Mouse (Mus musculus) heart, embryonic 16.5 days (tissue): ENCODE results near the gene Ppp1r3c. TPM values are rescaled to one million over a fixed set of nuclear protein-coding genes. Genes with fewer than 3 reads are reported as not detected.
"Not testable (repeated sequence)": the region's sequence is repeated elsewhere in the genome, so short reads cannot be mapped to it uniquely, and the experiment has no call there.

Experiments used
- ATAC-seq: fragments of 200-750 bp; cut with Nextera tagmentation; replicated peaks from 2 replicates; pipeline ENCODE4 v1.8.0; 2017; ENCODE audit warnings: moderate number of reproducible peaks; ENCODE audit not compliant: insufficient read depth, low FRiP score; ENCODE audit errors: extremely low read depth
- H3K27ac ChIP-seq: fragments of 300-500 bp; sonication (generic); 2 replicates; pipeline ENCODE4 v1.5.1; 2014; ENCODE audit warnings: mild to moderate bottlenecking, low read length, control low read depth, moderate library complexity
- H3K27me3 ChIP-seq: fragments of 300-500 bp; sonication (generic); 2 replicates; pipeline ENCODE4 v1.6.1; 2014; ENCODE audit warnings: low read length, mixed read lengths; ENCODE audit not compliant: control insufficient read depth, insufficient read depth
- H3K36me3 ChIP-seq: fragments of 300-500 bp; sonication (generic); 2 replicates; pipeline ENCODE4 v1.6.1; 2014; ENCODE audit not compliant: control insufficient read depth, insufficient read depth
- H3K4me1 ChIP-seq: fragments of 300-500 bp; sonication (generic); 2 replicates; pipeline ENCODE4 v1.6.1; 2014; ENCODE audit warnings: low read length, mixed read lengths; ENCODE audit not compliant: control insufficient read depth, insufficient read depth
- H3K4me2 ChIP-seq: fragments of 300-500 bp; sonication (generic); 2 replicates; pipeline ENCODE4 v1.6.1; 2014; ENCODE audit warnings: low read depth, mild to moderate bottlenecking, control low read depth, low read length
- H3K4me3 ChIP-seq: fragments of 300-500 bp; sonication (generic); 2 replicates; pipeline ENCODE4 v1.5.1; 2014; ENCODE audit warnings: mild to moderate bottlenecking, control low read depth, low read length
- H3K9ac ChIP-seq: fragments of 300-500 bp; sonication (generic); 2 replicates; pipeline ENCODE4 v1.6.1; 2014; ENCODE audit warnings: low read length, control low read depth
- H3K9me3 ChIP-seq: fragments of 300-500 bp; sonication (generic); replicated peaks from 2 replicates; pipeline ENCODE4 v1.6.1; 2016; ENCODE audit warnings: low read length; ENCODE audit not compliant: control insufficient read depth
- WGBS: fragments of 180-500 bp; shearing (Covaris S2); extraction: QIAGEN DNeasy Blood & Tissue Kit; methylation state at CpG from one replicate; pipeline ENCODE4 v1.1.7; 2014; 5-methylcytosine and 5-hydroxymethylcytosine counted together
- polyA plus RNA-seq: library from polyadenylated mRNA; unstranded; fragments of >200 nt; fragmentation: Nextera tagmentation; extraction: Ambion mirVana; gene quantifications from 2 replicates; pipeline ENCODE4 v1.2.1, GENCODE M21; 2015

Ppp1r3c gene
- polyA plus RNA-seq, 1 experiment from 2014 or later = 117 TPM

DNA sequence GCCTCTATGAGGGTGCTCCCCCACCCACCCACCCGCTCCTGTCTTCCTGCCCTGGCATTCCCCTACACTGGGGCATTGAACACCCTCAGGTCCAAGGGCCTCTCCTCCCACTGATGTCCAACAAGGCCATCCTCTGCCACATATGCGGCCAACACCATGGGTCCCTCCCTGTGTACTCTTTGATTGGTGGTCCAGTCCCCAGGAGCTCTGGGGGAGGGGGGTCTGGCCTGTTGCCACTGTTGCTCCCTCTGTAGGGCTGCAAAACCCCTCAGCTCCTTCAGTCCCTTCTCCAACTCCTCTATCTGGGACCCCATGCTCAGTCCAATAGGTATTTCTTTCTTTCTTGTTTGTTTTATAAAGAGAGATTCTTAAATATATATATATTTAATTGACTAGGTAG is 6.0 kb downstream of the Ppp1r3c start:
- not testable (repeated sequence) for H3K27me3 ChIP-seq, H3K9me3 ChIP-seq, H3K4me2 ChIP-seq, H3K4me3 ChIP-seq, H3K9ac ChIP-seq, H3K27ac ChIP-seq
- 60% methylated on average over 2 of the region's 2 CpGs for WGBS
- 0 out of 2 replicates have a peak, but pooled peaks have one; percentile 20 for ATAC-seq
- Histone ChIP-seq H3K36me3 (peaks cover 27% of the 10 kb centered on the region), H3K4me1 (peaks cover 29% of the 10 kb centered on the region)

DNA sequence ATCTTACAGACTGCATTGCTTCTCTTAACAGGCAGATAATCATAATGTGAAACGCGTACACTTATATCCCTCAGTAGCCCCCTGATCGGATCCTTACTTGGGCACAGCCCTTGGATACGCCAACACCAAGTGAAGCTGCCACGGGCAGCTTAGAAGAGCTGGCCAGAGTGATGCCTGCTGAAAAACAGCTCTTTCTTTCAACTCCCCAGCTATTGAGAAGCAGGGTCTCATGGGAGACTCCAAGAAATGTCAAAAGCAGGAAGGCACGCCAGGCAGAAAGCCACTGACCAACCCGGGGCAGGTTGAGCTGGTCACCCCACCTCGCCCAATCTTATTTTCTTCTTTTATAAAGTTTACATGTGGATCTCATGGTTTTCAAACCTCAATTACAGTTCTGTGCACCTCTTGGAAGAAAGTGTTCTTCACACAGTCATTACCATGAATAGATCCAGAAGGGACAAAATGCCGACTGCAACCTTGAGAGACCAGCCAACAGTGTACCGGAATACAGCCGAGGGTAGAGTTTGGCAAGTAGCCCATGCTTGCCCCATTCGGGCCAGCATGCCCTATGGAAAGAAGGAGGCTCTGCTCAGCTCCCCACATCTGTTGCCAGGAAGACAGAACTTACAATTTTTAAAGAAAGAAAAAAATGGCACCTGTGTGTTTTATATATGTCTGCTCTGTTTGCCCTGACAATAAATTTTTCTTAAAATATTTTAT is 7.6 kb downstream of the Ppp1r3c start:
- Histone ChIP-seq H3K27me3 (no peaks in the 10 kb centered on the region), H3K9ac (no peak overlapping the region), H3K36me3 (peaks cover 26% of the 10 kb centered on the region), H3K9me3 (no peaks in the 10 kb centered on the region), H3K4me1 (peaks cover 29% of the 10 kb centered on the region), H3K4me2 (no peak overlapping the region), H3K27ac (peak overlapping the region; percentile 10; the same call in 1 of the 2 replicates), H3K4me3 (no peak overlapping the region)
- 77% methylated on average over 12 of the region's 12 CpGs for WGBS
- ATAC-seq = no peak

DNA sequence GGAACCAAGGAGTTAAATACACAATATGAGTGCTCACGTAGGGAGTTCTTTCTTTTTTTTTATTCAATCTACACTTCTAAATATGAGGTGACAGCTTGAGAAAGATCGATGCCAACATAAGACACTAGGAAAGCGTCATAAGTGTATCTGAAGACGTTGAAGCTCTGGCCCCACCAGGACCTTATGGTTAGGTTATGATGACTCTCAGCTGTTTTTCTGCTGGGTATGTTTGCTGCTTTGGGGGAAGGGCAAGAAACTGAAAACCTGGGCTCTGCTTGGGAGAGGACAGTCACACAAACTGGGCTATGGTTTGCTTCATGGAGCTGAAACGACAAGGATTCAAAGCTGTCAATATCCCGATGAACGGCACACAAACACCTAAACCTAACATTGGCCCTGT is 11.5 kb downstream of the Ppp1r3c start:
- Histone ChIP-seq H3K36me3 (no peaks in the 10 kb centered on the region), H3K27me3 (no peaks in the 10 kb centered on the region), H3K4me1 (peaks cover 2% of the 10 kb centered on the region; the same call in 1 of the 2 replicates), H3K4me3 (no peak overlapping the region), H3K4me2 (no peak overlapping the region), H3K27ac (no peak overlapping the region), H3K9ac (no peak overlapping the region), H3K9me3 (no peaks in the 10 kb centered on the region)
- 79% methylated on average over 7 of the region's 7 CpGs for WGBS
- ATAC-seq = no peak

DNA sequence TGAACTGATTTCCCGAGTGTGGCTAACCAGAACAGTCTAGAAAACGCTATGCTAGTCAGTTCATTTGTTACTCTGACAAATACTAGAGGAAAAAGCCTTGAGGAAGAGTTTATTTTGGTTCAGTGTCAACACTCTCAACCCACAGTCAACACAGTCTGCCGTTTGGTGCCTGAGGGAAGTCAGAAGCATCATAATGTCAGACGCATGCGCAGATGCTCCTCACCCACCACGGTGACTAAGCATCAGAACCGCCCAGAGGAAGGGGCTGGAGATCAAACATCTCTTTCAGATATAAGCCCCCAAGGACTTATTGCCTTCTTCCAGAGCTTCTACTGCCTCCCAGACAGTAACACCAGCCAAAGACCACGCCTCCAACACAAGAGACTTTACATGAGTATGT is 15.3 kb downstream of the Ppp1r3c start:
- no peak for ATAC-seq

DNA sequence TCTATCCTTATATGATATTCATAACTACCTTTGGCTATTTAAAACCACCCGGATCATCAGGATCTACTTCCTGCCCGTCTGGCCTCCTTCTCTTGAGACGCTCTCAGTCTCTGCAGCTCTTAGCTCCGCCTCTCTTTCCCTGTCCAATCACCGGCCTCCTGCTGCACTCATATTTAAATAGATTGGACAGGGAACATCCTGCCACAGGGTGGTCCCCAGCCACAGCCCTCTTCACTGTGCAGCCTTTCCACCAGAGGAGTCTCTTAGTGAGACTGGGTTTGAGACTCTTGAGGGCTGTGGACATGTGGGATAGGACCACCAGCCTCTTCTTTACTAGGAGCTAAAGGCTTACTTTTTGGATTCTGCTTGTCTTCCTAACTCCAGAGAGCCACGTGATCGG is 20.2 kb downstream of the Ppp1r3c start:
- Histone ChIP-seq H3K4me2 (no peak overlapping the region), H3K4me1 (peaks cover 5% of the 10 kb centered on the region; the same call in 1 of the 2 replicates), H3K4me3 (no peak overlapping the region), H3K36me3 (no peaks in the 10 kb centered on the region), H3K9ac (no peak overlapping the region), H3K27me3 (no peaks in the 10 kb centered on the region), H3K9me3 (no peaks in the 10 kb centered on the region; the same call in 1 of the 2 replicates), H3K27ac (no peak overlapping the region)
- 59% methylated on average over 7 of the region's 7 CpGs for WGBS
- no peak for ATAC-seq

More for the DNA sequence above, 15.3 kb downstream of the Ppp1r3c start:
- H3K4me3 ChIP-seq = no peak overlapping the region
- no peak overlapping the region for H3K9ac ChIP-seq
- no peak overlapping the region for H3K27ac ChIP-seq
- H3K27me3 ChIP-seq = no peaks in the 10 kb centered on the region
- no peaks in the 10 kb centered on the region for H3K36me3 ChIP-seq
- H3K4me2 ChIP-seq = no peak overlapping the region
- no peaks in the 10 kb centered on the region for H3K4me1 ChIP-seq
- 68% methylated on average over 8 of the region's 8 CpGs for WGBS
- no peaks in the 10 kb centered on the region for H3K9me3 ChIP-seq

DNA sequence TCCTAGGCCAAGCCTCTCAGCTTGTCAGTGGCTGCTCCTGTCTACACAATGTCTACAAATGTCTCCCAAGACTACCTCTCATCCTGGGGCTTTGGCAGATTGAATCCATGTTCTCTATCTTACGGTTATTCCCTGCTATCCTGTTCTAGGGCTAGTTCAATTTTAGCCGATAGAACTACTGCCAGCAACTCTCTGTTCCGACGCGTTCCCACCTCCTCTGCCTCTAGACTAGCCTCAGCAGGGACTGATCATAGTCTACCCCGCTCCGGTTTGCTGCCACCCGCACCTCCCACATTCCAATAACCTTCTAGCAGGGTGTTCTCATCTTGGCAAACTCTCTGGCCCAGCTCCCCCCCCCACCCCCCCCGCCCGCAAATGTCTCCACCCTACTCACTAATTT is 20.9 kb downstream of the Ppp1r3c start:
- no peak overlapping the region for H3K4me3 ChIP-seq
- H3K4me2 ChIP-seq = no peak overlapping the region
- H3K27me3 ChIP-seq = no peaks in the 10 kb centered on the region
- peaks cover 5% of the 10 kb centered on the region; the same call in 1 of the 2 replicates for H3K4me1 ChIP-seq
- H3K27ac ChIP-seq = no peak overlapping the region
- WGBS = 90% methylated on average over 10 of the region's 10 CpGs
- H3K36me3 ChIP-seq = no peaks in the 10 kb centered on the region
- no peaks in the 10 kb centered on the region; the same call in 1 of the 2 replicates for H3K9me3 ChIP-seq
- no peak for ATAC-seq
- H3K9ac ChIP-seq = no peak overlapping the region

DNA sequence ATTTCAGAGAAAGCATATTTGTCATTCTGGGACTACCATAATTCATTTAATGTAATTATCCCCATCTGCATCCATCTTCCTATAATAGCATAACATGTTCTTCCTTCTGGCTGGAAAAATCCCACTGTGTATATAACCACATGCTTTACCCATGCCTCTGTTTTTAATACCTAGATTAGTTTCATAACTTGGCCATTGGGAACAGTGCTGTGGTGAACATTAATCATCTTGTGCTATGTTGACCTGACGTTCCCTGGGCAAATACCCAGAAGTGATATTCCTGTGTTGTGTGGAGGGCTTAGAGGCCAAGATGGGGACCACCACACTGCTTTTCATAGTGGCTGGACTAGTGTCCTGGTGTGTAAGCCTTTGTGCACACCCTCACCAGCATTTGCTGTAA is 22.0 kb downstream of the Ppp1r3c start:
- ATAC-seq = no peak
- Histone ChIP-seq H3K9me3 (peaks cover 2% of the 10 kb centered on the region), H3K4me1 (peaks cover 5% of the 10 kb centered on the region; the same call in 1 of the 2 replicates), H3K27ac (no peak overlapping the region), H3K27me3 (no peaks in the 10 kb centered on the region), H3K4me2 (no peak overlapping the region), H3K9ac (no peak overlapping the region), H3K36me3 (no peaks in the 10 kb centered on the region), H3K4me3 (no peak overlapping the region)
- 73% methylated on average over 1 of the region's 1 CpGs for WGBS

DNA sequence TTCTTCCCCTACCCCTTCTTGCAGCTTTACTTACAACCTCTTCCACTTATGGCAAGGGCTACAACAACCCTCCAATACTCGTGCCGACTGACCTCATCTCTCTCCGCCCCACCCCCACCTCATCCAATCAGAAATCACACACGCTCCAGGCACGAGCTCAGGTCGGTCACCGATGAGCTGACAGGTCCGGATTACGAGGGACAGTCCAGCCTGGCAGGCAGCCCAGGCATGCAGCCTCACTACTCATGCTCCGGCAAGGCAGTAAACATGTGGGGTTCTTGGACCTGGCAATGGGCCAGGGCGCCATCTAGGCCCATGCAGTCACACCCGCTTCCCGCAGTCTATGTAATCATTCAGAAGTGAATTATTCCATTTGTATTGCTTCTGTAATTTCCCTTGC is 23.4 kb downstream of the Ppp1r3c start:
- 27% methylated on average over 13 of the region's 13 CpGs for WGBS
- H3K4me3 ChIP-seq = no peak overlapping the region
- H3K27me3 ChIP-seq = no peaks in the 10 kb centered on the region
- peak overlapping the region; percentile 18; the same call in 1 of the 2 replicates for H3K4me2 ChIP-seq
- H3K27ac ChIP-seq = peak overlapping the region; percentile 33
- H3K36me3 ChIP-seq = no peaks in the 10 kb centered on the region
- ATAC-seq = peak; percentile 71
- H3K9ac ChIP-seq = no peak overlapping the region
- peaks cover 2% of the 10 kb centered on the region for H3K9me3 ChIP-seq
- peaks cover 5% of the 10 kb centered on the region; the same call in 1 of the 2 replicates for H3K4me1 ChIP-seq

DNA sequence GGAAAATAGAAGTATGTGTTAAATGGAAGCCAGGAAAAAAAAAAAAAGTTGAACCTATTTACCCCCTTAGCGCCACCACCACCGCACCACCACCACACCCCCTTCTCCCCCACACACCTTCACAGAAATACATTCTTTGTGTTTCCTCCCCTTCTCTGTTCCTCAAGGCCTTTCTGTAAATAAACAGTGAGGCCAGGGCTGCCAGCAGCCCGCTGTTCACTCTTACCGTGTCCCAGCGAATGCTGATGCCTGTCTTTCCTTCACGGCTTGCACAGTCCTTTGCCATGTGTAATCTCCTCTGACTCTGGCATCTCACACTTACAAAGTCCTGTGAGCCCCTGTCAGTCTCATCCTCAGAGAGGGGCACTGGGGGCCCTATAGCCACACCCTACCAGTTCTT is 30.3 kb downstream of the Ppp1r3c start:
- Histone ChIP-seq H3K4me1 (peaks cover 26% of the 10 kb centered on the region), H3K9ac (peak overlapping the region; percentile 47), H3K4me2 (peak overlapping the region; percentile 43), H3K9me3 (peaks cover 2% of the 10 kb centered on the region), H3K36me3 (no peaks in the 10 kb centered on the region), H3K27ac (peak overlapping the region; percentile 85), H3K27me3 (no peaks in the 10 kb centered on the region), H3K4me3 (no peak overlapping the region)
- 32% methylated on average over 6 of the region's 6 CpGs for WGBS
- no peak for ATAC-seq
